Mouse (Mus musculus): ENCODE data around the gene Dctd.
"Not testable (repeated sequence)": the region's sequence is repeated elsewhere in the genome, so short reads cannot be mapped to it uniquely, and the experiment has no call there.

The Dctd gene

GRCm38 (mm10) chr8:48145766-48146165 lies 46.9 kb downstream of the Dctd start:
- no peak for DNase-seq (ENCODE audit: low spot score in 2 of 2)

DNA sequence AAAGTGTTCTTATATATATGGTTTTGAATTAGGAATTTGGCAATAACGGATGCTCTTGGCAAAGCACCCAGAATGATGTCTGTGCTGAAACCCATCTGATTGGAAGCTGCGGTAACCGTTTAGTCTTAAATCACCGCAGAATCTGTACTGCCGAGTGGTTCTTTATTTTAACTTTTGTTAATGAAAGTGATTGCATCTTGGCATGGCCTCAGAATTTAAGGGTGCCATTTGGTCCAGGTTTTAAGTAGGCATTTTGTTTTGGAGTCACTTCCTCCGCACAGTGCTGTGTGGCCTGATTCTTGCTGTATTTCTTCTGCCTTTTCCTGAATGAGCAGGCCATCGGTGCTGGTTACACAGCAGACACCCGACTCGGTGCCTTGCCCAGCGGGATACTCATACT lies 47.6 kb downstream of the Dctd start:
- no peak for DNase-seq (ENCODE audit: low spot score in 2 of 2)

DNA sequence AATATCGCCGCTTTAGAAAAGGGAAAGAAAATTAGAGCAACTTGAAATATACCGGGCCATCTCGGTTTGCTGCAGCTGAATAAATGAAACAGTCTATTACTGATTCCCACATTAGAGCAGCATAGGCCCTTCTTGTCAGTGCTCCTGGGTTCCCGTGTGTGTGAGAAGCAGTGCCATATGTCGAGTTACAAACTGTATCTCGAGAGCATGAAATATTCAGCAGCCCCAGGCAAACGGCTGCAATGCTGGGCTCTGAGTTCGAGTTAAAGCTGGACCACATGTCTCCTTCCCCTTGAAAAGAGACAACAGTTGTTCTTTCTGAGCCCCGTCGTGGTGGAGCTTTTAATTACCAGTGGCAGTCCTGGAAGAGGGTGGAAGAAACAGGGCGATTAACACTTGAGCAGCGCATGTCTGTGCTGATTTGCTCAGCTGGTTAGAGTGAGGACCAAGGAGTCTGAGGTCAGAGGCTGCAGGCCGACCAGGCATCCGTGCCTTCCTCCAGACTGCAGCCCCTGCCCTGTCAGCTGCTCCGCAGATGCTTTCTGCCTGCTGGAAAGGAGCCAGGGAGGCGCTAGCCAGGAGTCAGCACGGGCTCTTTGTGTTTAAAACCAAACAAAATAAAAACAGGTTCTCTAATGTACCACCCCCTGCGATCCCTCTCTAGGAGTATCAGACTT lies 53.3 kb downstream of the Dctd start:
- no peak for DNase-seq (ENCODE audit: low spot score in 2 of 2)

- DNase-seq (ENCODE audit: low spot score in 2 of 2), result no peak
Measured at GRCm38 (mm10) chr8:48153360-48154121, 54.6 kb downstream of the Dctd start.

DNA sequence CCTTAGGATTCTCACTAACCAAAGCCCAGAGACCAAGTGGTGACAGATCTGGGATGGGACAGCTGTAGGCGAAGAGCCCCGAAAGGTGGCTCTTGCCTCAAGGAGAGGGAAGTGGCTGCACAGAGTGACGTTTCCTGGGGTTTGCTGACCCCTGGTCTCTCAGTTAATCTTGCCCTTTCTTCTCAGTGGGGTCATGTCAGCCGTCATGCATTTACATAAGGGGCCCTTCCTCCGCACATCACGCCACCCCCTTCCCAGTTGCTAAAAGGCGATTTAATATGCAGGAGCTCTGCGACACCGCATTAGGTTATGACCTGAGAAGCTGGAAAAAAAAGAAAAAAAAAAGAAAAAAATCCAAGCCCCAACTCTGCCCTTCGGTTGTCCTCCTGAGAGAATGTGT lies 58.8 kb downstream of the Dctd start:
- DNase-seq (ENCODE audit: low spot score in 2 of 2), result no peak

DNA sequence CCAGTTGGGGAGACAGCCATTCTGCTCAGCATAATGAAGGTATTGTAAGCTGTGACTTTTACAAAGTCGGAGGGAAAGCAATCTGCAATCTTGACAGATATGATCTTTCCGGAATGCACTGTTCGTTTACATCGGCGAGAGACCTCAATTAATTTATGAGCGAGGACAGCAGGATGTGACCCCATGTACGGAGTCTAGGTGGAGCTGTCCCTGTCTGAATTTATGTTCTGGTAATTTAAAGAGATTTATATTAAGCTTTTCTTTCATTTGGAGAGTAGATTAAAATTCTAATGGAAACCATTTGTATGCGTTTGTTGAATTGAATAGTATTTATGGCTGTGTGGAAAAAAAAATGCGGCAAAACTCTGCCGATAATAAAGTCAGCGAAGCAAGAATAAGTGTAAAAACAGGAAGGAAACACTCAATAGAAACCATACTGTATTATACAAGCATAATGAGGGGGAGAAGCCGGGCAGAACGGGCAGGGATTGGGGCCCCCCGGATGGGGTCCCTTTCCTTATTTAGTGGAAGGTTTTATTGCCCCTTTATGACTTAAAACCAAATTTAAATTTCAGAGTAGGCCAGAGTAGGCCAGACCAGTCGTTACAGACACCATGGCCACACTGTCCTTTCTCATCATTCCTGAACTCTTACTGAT lies 59.8 kb downstream of the Dctd start:
- no peak for DNase-seq (ENCODE audit: low spot score in 2 of 2)

- no peak for DNase-seq (ENCODE audit: low spot score in 2 of 2)
Measured at GRCm38 (mm10) chr8:48177406-48177805, 78.5 kb downstream of the Dctd start.

DNA sequence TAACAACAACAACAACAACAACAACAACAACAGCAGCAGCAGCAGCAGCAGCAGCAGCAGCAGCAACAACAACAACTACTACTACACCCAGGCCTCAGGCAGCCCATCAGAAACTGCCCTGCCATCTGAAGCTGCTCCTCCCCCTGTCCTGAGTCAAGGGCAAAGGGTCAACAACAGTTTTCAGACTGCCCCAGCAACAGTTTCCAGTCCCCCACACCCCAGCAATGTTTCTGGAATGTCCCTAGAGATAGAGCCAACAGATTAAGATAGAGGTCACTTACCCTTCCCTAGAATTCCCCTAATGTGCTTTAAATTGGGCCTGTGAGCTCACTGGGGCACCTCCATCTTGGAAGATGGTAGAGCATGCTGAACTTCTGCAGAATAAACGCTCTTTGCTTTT lies 79.0 kb downstream of the Dctd start:
- DNase-seq (ENCODE audit: low spot score in 2 of 2), result no peak

DNA sequence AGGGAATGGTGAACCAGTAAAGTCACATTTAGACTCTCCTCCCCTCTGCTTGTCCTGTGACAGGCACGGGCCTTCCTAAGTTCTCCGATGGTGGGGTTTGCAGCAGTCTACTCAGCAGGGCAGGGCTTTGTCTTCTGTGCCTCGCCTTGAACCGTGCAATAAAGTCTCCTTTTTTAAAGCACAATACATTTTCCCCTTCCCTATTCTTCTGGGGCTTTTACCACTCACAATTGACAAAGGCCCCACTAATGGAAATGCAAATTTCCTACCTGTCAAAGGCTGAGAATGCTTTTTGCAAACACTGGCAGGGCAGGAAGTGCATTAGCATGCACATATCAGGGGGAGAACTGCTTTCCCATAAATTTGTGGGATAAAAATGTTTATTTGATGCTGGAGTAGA lies 80.1 kb downstream of the Dctd start:
- DNase-seq (ENCODE audit: low spot score in 2 of 2), result no peak

GRCm38 (mm10) chr8:48180146-48180545 lies 81.3 kb downstream of the Dctd start:
- DNase-seq (ENCODE audit: low spot score in 2 of 2), result not testable (repeated sequence)

DNA sequence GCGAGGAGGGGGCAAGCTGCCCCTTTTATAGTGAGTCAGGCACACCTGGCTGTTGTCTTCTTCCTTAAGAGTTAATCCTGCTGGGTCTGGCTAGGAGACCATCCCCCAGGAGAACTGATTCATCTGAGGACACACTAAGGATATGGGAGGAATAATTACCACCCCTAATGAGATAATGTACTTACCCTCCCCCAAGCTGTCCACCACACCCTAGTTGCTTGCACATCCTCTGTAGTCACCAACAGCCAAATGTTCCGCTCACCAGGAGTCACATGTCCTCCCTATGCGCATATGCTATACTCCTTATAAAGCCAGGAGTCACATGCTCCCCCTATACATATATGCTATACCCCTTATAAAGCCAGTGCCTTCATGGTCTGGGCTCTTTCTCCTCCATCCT lies 82.1 kb downstream of the Dctd start:
- no peak for DNase-seq (ENCODE audit: low spot score in 2 of 2)

DNA sequence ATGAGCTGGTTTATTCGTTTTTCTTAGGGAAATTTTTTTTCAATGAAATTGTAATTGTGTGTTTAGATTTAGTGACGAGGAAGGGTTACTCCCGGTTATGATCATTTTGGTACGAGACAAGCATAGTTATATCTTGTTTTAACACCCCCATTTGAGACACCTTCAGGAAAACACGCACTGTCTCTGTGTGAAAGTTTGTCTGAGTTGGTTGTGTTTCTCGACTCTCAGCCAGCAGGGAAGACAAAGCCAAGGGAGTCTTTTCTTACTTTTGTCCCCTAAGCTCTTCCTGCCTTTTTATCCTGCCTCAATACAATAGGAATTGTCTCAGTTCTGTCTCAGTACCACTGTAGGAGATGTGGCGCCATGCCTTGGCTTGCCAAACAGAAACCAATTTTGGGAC lies 84.9 kb downstream of the Dctd start:
- DNase-seq (ENCODE audit: low spot score in 2 of 2), result no peak

DNA sequence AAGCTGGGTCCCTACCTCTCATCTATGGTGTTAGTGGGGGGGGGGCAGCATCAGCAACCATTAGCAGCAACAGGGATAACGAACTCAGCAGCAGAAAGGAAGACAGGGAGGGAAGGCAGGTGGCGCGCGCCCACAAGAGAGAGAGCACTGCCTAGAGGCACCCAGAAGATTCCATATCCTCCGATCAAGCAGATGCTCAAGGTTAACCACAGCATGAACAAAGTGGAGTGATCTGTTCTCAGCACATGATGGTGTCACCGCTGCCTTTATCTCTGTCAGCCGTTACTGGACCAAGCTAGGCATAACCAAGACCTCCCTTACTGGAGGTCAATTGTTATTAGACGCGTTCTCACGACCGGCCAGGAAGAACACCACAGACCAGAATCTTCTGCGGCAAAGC lies 89.7 kb downstream of the Dctd start:
- no peak for DNase-seq (ENCODE audit: low spot score in 2 of 2)

- DNase-seq (ENCODE audit: low spot score in 2 of 2), result no peak
Measured at GRCm38 (mm10) chr8:48195971-48196370, 97.1 kb downstream of the Dctd start.

DNA sequence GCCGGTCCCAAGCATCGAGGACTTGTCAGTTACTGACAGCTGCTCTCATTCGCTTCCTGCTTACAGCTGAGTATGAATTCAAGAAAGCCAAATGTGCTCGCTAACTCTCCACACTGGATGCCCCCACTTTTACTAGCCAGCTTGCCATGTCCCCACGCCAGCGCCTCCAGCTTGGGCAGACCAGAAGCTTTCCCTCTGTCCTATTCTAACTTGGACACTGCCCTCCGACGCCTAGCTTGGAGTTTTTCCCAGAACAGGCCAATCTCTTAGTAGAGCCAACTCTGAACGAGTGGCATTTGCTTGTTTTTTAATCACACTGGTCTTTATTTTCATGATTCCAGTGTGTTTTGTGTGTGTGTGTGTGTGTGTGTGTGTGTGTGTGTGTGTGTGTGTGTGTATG lies 100.3 kb downstream of the Dctd start:
- DNase-seq (ENCODE audit: low spot score in 2 of 2), result no peak

GRCm38 (mm10) chr8:48202632-48203031 lies 103.7 kb downstream of the Dctd start:
- DNase-seq (ENCODE audit: low spot score in 2 of 2), result no peak
